Comparison of ENCODE assay signal across 29 mouse cellular contexts in genomic region chr2:128499575-128500184, GRCm38 (mm10).
DNase-seq lines count a peak whose midpoint lies in the region; ATAC-seq and TF ChIP-seq lines count a peak whose summit lies in the region.
"Had no signal": no experiment of that assay in that cellular context is flagged by ENCODE, and none has a peak within 500 bp of the region (broad histone marks: within the 10 kb centered on the region; RNA-seq: fewer than 3 reads in every experiment).

No protein-coding gene starts in this region.

- H3K27me3 ChIP-seq in thymus, adult 2 months (ENCODE audit: control insufficient read depth, insufficient read depth, low read length), result no peaks in the 10 kb centered on the region
- no peaks in the 10 kb centered on the region for H3K27me3 ChIP-seq in midbrain, embryonic 13.5 days
- H3K27me3 ChIP-seq: embryonic facial prominence, embryonic 15.5 days; forebrain, embryonic 15.5 days; heart, embryonic 13.5 days; kidney, embryonic 15.5 days; limb, embryonic 15.5 days had no signal

- H3K4me1 ChIP-seq in thymus, adult 2 months (replicated peaks; ENCODE audit: control insufficient read depth, insufficient read depth, low read length), result peaks cover 7% of the 10 kb centered on the region
- H3K4me1 ChIP-seq in midbrain, embryonic 13.5 days (replicated peaks), result peaks cover 7% of the 10 kb centered on the region; the same call in 1 of the 2 replicates
- H3K4me1 ChIP-seq: embryonic facial prominence, embryonic 15.5 days; forebrain, embryonic 15.5 days had no signal

- TF ChIP-seq POLR2A in thymus, adult 2 months (IDR thresholded peaks at IDR 0.05; ENCODE audit: control insufficient read depth, extremely low read depth, insufficient read depth, low read length, poor library complexity), result no peak

- WGBS in thymus, adult 2 months, result 33% methylated on average over 14 of the region's 14 CpGs
- WGBS in midbrain, embryonic 13.5 days, result 87% methylated on average over 14 of the region's 14 CpGs

- DNase-seq in thymus, adult 2 months, result peak; percentile 6
- no peak for DNase-seq in thymus, adult 18-20 months
- peak; percentile 92 for DNase-seq in induced T-regulatory cell, adult 2 months (ENCODE audit: low read depth)
- DNase-seq in natural killer cell, adult 2 months (ENCODE audit: low spot score in 2 of 2), result peak; percentile 57 to 79
- DNase-seq in embryo, embryonic 9.5 days (ENCODE audit: extremely low spot score), result no peak
- no peak for DNase-seq in right cerebral cortex, postnatal 10 days (ENCODE audit: low spot score in 2 of 2)
- DNase-seq: adrenal gland, postnatal 14 days; cerebellum, adult 9-10 months; gastrocnemius, postnatal 14 days; heart, adult 2 months; heart, postnatal 14 days; kidney, adult 11 months; kidney, postnatal 36 days; layer of hippocampus, adult 9-11 months; left cerebral cortex, postnatal 4 days; lung, embryonic 14.5 days; lung, postnatal 36 days; right cerebral cortex, postnatal 25 days; spleen, adult 18-20 months had no signal

- no peaks in the 10 kb centered on the region for H3K9me3 ChIP-seq in midbrain, embryonic 13.5 days
- H3K9me3 ChIP-seq: embryonic facial prominence, embryonic 15.5 days; forebrain, embryonic 15.5 days; kidney, embryonic 15.5 days; limb, embryonic 15.5 days; midbrain, embryonic 10.5 days had no signal

- H3K27ac ChIP-seq in thymus, adult 2 months (ENCODE audit: control insufficient read depth, insufficient read depth, low read length), result no peak overlapping the region
- no peak overlapping the region for H3K27ac ChIP-seq in midbrain, embryonic 13.5 days
- H3K27ac ChIP-seq: embryonic facial prominence, embryonic 15.5 days; forebrain, embryonic 15.5 days; heart, adult 2 months; heart, embryonic 13.5 days; hindbrain, postnatal 0 days; kidney, embryonic 15.5 days; left cerebral cortex, adult 2 months; limb, embryonic 15.5 days; liver, embryonic 14.5 days; midbrain, embryonic 10.5 days had no signal

- H3K4me2 ChIP-seq in midbrain, embryonic 13.5 days (replicated peaks), result no peak overlapping the region
- H3K4me2 ChIP-seq: embryonic facial prominence, embryonic 15.5 days; forebrain, embryonic 15.5 days; heart, embryonic 13.5 days; kidney, embryonic 15.5 days; limb, embryonic 15.5 days; lung, embryonic 14.5 days had no signal

- no peaks in the 10 kb centered on the region for H3K36me3 ChIP-seq in thymus, adult 2 months (ENCODE audit: control insufficient read depth, insufficient read depth, low read length)
- no peaks in the 10 kb centered on the region for H3K36me3 ChIP-seq in midbrain, embryonic 13.5 days
- H3K36me3 ChIP-seq: embryonic facial prominence, embryonic 15.5 days; forebrain, embryonic 15.5 days; heart, embryonic 13.5 days; kidney, embryonic 15.5 days; limb, embryonic 15.5 days; midbrain, embryonic 10.5 days had no signal

- H3K9ac ChIP-seq in midbrain, embryonic 13.5 days (replicated peaks), result no peak overlapping the region
- H3K9ac ChIP-seq: embryonic facial prominence, embryonic 15.5 days; forebrain, embryonic 15.5 days; heart, embryonic 13.5 days; kidney, embryonic 15.5 days; limb, embryonic 15.5 days; liver, embryonic 14.5 days; lung, embryonic 14.5 days had no signal

- no peak for ATAC-seq in midbrain, embryonic 13.5 days
- ATAC-seq: forebrain, embryonic 15.5 days; hindbrain, postnatal 0 days had no signal

- H3K4me3 ChIP-seq in thymus, adult 2 months (ENCODE audit: control insufficient read depth, insufficient read depth, low read length), result no peak overlapping the region
- no peak overlapping the region for H3K4me3 ChIP-seq in midbrain, embryonic 13.5 days (replicated peaks)
- H3K4me3 ChIP-seq: embryonic facial prominence, embryonic 15.5 days; forebrain, embryonic 15.5 days; heart, adult 2 months; heart, embryonic 13.5 days; kidney, embryonic 15.5 days; left cerebral cortex, adult 2 months; limb, embryonic 15.5 days; midbrain, embryonic 10.5 days had no signal

- TF ChIP-seq CTCF in thymus, adult 2 months (IDR thresholded peaks at IDR 0.05; ENCODE audit: borderline replicate concordance, control insufficient read depth, extremely low read depth, insufficient read depth, low read length, poor library complexity), result no peak

Comparison
In these comparisons a context has a peak if more than half of its experiments do, and no peak if none do; other contexts are left out.
1. DNase-seq: peak in thymus, adult 2 months (single experiment), induced T-regulatory cell, adult 2 months (single experiment) and natural killer cell, adult 2 months (2 of 2); none in thymus, adult 18-20 months (0 of 2), embryo, embryonic 9.5 days (single experiment) and right cerebral cortex, postnatal 10 days (0 of 2).